Mouse (Mus musculus) kidney, postnatal 25 days (tissue): ENCODE measurements at regions not wholly inside any gene's neighbourhood (a gene's known extent, or its start where the extent isn't known, plus 50 kb on each side); places are given as distances from the start of the nearest gene placed in this dataset.
"Not testable (repeated sequence)": the region's sequence is repeated elsewhere in the genome, so short reads cannot be mapped to it uniquely, and the experiment has no call there.

ENCODE experiments used
- DNase-seq, 2 experiments: peaks; one replicate each; pipeline ENCODE4 v3.0.0; 2021; ENCODE audit warnings: mixed read lengths in 2 of 2

DNA sequence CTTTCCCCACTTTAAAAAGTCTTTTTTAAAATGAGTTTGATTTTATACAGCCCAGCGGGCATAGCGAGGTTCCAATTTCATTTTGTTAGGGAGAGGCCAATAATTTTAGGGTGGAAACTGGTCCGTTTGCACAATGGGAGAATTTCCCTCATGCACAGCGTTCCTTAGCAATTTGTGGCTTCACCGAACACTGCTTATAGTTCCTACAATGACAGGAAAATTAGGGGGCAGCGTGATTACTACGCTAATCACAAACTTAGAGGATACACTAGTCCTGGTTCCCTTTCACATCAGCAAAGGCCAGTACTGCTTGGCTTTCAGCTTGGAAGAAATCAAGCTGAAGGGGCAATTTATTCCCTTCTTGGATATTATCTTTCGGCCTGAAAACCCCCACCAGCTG lies 745.1 kb upstream of the Gm19410 start:
- no peak for DNase-seq

DNA sequence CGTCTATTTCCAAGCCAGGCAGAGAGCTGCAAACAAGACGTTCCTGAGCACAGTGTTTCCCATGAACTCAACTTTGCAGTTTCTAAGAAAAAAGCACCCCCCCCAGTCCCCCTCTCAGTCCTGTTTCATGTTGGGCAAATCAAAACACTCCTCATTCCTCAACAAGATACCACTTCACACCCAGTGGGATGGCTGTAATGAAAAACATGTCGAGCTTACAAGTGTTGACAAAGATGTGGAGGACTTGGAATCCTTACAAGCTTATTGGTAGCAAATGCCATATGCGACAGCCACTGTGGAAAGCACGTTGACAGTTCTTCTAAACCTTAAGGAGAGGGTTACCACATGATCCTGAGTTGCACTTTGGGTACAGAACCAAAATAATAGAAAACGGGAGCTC lies 742.9 kb upstream of the Gm19410 start:
- DNase-seq = no peak

DNA sequence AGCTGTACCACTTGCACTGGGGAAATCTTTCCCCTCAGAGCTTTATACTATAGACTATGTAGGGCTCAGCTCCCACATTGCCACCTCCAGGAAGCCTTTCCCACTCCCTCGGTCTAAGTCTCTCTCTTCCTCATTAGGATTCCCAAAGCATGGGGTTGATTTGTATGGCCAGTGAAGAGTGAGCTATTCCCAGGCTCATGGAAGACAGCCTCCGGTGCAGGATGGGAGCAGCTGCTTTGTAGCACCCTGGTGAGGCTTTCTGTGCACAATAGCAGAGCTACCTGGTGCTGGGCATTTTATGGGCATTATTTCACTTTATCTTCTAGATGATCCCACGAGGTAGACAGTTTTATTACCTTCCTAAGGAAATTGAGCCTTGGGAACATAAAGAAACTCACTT lies 717.8 kb upstream of the Gm19410 start:
- no peak for DNase-seq

DNA sequence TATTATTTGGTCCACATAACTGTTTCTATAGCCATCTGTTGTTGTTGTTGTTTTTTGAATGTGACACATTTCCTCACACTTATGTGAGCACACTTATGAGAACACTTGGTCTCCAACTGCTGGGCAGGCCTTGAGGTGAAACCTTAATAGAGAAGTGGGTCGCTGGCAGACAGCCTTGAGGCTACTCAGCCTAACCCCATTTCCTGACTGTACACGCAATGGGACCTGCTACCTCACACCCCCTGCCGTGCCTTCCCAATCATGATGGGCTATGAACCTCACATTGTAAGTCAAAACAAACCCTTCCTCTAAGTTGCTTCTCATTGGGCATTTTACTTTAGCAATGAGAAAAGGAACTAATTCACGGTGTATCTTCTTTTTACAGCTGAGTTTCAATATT lies 712.1 kb upstream of the Gm19410 start:
- no peak for DNase-seq

DNA sequence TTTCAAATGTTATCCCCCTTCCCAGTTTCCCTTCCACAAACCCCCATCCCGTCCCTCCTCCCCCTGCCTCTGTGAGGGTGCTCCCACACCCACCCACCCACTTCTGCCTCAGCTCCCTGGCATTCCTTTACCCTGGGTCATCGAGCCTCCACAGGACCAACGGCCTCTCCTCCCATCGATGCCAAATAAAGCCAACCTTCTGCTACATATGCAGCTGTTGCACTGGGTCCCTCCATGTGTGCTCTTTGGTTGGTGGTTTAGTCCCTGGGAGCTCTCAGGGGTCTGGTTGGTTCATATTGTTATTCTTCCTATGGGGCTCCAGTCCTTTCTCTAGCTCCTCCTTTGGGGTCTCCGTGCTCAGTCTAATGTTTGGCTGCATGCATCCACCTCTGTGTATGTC lies 704.5 kb upstream of the Gm19410 start:
- no peak for DNase-seq

DNA sequence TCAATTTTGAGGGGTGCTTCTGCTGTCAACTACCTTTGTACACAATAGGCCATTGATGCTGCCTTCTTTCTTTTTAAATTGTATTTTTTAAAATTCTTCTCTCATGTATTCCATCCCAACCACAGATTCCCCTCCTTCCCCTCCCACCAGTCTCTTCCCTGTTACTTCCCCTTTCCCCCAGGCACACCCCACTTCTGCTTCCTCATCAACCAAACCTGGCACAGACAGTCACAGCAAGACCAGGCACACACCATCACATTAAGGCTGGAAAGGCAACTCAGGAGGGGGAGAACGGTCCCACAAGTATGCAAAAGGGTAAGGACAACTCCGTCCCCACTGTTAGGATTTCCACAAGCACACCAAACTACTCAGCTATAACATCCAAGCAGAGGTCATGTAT lies 697.4 kb upstream of the Gm19410 start:
- DNase-seq = no peak

DNA sequence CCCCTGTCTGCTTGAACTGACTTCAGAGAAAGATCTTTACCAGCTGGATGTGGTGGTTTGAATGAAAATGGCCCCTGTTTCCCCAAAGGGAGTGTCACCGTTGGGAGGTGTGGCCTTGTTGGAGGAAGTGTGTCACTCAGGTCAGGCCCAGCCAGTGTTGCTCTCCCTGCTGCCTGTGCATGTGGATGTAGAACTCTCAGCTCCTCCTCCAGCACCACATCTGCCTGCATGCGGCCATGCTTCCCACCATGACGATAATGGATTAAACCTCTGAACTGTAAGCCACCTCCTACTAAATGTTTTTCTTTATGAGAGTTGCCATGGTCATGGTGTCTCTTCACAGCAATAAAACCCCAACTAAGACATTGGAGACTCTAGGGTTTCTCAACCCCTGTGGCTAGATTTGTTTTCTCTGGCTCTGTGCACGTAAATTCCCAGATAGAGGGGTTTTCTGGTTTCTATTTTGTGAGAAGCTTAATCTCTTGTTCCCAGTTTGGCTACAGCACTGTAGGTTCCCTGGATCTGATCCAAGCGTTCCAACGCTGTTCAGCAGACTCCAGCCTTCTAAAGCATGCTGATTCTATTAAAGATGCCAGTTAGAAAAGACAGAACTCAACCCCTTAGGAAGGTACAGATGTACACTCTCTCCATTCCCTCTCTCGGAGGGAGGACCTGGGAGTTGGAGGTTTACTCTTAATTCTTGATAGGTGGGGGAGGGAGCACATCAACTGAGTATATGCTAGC lies 695.2 kb upstream of the Gm19410 start:
- DNase-seq = no peak

DNA sequence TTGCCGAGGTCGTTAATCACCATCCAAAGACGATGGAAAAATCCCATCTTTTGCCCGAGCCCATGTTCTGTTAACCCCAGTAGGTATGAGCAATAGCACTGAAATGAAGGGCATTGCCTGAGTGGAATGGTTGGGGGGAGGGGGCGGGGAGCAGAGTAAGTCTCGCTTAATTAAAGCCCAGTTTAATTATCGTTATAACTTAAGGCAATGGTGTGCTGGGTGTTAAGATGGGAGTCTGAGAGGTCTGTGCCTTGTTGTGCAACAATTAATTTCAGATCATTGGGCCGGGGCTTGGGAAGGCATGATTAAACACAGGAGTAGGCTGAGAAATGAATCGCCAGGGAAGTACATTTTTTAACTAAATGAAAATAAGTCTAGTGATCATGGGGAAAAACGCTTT lies 689.6 kb upstream of the Gm19410 start:
- DNase-seq = no peak

DNA sequence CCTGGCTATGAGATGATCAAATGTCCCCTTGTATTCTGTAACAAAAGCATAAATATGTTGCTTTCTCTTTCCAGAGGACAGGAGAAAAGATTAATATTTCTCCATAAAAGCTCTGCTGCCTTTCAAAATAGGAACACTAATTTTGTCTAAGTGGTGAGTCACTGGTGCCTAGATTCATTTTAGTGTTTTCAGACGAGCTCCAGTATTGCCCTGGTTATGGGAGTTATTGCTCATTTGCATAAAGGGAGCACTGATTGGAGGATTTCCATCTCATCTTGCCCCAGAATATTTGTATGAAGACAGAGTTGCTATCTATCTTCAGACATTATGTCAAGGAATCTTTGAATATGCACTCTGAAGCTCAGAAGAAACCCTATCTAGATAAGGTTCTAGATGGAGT lies 682.4 kb upstream of the Gm19410 start:
- no peak for DNase-seq

DNA sequence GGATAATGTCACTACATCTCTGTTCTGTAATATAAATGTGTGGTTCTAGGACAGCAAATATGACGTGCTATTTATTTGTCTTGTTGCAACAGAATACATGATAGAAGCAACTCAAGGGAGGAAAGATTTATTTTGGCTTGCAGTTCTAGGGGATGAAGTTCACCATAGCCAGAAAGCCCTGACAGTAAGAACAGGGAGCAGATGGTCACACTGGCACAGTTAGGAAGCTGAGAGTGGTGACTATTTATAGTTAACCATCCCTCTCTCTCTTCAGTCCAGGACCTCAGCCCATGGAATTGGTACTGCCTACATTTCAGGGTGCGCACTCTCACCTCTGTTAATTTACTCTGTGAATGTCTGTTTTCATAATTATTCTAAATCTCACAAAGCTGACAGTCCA lies 678.5 kb upstream of the Gm19410 start:
- DNase-seq = no peak

DNA sequence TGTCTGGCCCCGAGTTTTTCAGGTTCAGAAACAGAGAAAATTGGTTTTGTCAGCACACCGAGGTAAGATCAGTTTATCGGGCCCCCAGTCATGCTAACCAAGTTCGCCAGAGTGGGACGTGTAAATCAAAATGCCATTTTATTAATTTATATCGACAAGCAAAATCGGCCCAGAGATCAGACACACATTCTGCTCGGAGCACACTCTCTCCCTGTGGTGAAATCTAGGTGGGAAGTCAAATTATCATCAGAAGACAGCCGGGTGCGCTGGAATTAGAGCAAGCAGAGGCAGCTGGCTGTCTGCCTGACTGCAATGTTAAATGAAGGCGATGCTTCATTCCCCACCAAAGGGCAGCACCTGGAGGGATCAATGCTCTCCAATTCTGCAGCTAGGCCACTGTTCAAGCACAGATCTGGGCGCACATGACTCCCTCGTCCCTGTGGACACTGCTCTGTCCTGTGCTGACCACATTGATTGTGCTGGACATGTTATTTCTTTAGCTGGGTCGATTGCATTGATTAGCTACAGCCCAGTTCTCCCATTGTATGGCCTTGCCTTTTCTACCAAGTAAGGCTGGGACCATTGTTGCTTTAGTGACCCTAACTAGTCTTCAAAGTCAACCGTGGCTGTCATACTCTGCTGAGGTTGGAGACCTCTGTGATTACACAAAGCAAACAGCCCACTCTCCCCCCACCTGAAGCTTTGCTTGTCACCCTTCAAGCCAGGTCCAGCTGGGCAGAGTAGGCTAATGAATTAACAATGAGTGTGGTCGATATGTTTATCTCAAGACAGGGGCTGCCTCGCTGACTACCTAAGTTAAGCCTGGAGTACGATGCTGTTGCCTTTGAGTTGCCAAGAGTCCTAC lies 677.0 kb upstream of the Gm19410 start:
- DNase-seq = no peak

DNA sequence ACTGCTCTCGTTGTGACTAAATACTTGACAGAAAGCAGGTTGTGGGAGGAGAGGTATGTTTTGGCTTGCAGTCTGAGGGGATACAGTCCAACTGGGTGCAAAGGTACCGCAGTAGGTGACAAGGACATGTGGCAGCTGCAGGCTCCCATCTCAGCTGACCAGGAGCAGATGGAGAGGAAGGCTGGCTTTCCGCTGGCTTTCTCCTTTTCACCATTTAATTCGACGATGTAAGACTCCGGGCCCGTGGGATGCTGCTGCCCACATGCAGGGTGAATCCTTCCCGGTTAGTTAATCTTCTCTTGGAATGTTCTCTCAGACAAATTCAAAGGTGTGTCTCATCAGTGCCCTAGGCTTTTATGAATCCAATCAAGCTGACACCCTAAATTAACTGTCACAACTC lies 676.1 kb upstream of the Gm19410 start:
- no peak for DNase-seq

DNA sequence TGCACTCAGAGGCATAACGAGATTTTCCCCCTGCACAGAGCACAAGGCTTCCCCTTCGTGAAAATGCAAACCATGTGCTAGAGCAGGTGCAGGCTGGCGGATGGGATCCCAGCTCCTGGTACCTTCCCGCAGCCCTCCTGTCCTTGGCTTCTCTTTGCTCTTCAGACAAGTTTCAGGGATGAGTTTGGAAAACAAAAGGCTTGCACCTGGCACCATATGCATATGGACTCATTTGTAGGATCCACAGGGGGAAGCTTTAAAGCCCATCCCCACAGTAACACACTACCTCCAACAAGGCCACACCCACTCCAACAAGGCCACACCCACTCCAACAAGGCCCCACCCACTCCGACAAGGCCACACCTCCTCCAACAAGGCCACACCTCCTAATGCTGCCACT lies 663.9 kb upstream of the Gm19410 start:
- no peak for DNase-seq

DNA sequence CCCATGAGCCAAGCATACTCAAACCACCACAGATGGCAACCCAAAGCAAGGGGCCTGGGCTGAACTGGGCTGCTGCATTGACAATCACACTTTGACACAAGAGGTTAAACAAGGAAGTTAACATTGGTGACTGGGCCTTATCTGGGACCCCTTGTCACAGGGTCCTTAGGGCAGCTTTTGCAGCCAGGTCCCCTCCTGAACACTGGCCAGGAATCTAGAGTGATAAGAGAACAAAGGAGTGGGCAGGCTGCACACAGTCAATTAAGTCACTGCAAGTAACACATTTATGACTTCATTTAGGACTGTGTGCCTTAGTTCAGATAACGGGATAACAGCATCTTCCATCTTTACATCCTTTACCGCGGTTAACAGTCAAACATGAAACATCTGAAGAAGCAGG lies 663.5 kb upstream of the Gm19410 start:
- not testable (repeated sequence) for DNase-seq

DNA sequence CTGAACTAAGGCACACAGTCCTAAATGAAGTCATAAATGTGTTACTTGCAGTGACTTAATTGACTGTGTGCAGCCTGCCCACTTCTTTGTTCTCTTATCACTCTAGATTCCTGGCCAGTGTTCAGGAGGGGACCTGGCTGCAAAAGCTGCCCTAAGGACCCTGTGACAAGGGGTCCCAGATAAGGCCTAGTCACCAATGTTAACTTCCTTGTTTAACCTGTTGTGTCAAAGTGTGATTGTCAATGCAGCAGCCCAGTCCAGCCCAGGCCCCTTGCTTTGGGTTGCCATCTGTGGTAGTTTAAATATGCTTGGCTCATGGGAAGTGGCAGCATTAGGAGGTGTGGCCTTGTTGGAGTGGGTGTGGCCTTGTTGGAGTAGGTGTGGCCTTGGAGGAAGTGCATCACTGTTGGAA lies 661.1 kb upstream of the Gm19410 start:
- not testable (repeated sequence) for DNase-seq

DNA sequence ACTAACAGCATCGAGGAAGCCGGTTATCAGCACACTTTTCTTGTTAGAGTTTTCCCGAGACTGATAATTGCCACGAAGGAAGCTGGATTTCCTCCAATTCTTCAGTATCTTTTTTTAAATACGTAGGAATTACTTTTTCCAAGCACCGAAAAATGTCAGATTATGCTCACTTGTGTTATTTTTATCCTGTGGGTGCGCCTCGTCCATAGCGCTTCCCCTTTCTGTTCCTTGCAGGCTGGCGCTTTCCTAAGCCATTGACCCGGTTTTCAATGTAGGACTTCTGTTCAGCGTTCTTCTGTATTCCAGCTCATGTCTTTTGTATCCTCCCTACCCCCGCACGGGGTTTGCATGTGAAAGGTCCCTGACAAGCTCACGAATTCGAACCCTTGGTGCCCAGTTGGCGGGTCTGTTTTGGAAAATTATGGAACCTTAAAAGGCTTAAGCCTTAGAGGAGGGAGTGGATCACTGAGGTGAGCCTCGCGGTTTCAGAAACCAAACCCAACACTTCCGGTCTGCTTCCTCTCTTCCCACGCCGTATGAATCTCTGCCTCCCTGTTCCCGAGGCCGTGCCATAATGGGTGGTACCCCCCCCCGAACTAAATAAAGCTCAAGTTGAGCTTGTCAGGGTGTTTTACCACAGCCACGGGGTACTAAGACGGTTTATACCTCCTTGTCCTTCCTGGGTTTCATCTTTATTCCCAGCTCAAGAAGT lies 655.9 kb upstream of the Gm19410 start:
- no peak for DNase-seq

DNA sequence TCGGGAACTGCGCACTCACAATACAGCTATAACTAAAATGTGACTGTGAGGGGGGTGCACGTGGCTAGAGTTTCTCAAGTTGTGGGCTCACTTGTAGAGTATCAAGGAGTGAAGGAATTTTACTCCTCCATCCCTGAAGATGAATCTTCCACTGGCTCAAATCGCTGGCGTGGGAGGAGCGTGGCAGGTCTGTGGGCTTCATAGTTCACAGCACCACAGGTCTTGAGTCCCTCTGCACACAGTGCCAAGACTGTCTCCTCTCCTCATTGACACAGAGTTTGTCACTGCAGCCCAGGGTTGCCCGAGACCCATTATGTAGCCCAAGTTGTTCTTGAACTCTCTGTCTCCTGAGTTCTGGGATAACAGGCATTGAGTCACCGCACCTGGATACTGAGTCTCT lies 655.3 kb upstream of the Gm19410 start:
- no peak for DNase-seq

DNA sequence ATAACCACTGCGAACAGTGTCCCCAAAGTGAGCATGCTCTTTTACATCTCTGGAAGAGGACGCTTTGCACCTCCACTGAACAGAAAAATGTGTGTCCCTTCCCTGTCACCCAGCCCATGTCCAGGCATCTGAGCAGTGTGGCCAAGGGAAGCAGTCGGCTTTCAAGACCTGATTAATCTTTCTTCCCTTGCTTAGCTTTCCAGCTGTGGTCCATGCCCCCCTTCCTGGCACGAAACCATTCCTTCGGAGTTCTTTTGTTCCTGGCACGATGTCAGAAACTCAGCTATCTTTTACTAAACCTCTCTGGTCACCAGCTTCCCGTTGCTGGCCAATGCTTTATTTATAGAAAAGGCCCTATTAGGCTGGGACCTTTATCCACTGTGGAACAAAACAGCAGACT lies 654.5 kb upstream of the Gm19410 start:
- DNase-seq = no peak

DNA sequence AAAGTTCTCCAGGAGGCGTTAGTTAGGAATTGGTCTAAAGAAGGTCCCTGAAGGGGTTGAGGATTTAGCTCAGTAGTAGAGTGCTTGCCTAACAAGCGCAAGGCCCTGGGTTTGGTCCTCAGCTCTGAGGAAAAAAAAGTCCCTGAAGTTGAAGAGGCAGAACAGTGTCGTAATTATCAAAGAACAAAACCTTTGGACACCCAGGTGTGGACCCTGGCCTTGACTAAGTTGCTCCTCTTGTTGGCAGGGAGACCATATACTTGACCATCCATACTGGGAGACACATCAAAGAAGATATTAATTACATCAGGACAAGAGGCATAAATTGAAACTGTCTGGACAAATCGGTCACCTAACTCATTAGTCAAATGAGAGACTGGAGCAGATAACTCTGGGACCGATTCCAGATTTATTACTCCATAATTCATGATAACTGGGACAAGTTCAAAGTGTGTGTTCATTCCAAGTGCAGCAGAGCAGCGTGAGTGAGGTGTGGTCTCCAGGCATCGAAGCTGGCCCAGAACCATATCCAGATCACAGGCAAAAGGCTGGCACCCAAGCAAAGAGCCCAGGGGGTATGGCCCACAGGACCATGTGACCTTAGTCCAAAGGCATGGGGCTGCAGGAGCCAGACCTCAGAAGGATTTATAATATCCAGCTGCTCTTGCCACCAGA lies 652.9 kb upstream of the Gm19410 start:
- DNase-seq = no peak

DNA sequence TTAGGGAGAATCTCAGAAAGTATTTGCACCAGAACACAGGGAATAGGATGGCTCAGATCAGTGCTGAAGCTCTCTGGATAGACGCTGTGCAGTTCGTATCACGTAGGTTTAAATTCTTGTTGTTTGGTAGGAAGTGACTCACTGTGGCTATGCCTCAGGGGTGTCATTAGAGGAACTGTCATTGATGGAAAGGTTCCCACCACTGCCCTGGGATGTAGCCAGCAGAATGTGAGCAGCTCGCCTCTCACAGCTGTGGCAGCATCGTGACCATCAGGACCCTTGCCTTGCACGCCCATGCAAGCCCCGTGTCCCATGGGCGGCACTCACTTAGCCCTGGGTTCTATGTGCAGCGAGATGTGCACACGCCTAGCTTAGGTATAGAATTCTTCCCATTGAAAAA lies 651.6 kb upstream of the Gm19410 start:
- DNase-seq = no peak

DNA sequence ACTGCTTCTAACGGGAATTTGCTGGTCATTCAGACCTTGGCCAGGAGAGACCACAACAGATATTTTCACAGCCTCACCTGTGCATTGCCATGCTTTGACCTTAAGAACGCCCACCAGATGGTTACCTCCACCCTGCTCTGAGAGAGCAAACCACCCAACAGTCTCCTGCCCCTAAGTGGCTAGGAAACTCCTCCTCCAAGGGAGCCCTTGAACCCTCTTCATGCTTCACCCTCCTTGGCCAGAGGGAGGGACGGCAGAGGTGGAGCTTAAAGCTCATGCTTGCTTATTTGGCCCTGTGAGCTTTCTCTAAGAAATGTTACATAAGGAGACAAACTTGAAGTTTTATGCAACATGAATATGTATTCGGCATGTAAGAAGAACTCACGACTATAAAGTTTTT lies 645.0 kb upstream of the Gm19410 start:
- DNase-seq = no peak

DNA sequence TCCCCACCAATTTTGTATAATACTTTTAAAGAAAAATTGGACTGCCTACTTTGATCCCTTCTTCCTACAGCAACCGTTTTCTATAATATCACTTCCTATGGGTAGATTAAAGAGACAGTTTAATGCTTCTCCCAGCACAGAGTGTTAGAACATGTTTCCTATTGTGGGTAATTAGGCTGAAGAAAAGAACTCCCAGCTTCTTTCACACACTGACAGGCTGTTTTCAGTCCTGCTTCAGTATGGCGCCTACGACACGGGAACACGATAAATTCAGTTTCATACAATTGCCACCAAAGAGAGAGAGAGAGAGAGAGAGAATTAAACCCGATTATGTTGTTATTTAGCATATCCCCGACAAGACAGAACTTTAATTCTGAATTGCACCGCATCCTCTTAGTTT lies 644.5 kb upstream of the Gm19410 start:
- DNase-seq = no peak

DNA sequence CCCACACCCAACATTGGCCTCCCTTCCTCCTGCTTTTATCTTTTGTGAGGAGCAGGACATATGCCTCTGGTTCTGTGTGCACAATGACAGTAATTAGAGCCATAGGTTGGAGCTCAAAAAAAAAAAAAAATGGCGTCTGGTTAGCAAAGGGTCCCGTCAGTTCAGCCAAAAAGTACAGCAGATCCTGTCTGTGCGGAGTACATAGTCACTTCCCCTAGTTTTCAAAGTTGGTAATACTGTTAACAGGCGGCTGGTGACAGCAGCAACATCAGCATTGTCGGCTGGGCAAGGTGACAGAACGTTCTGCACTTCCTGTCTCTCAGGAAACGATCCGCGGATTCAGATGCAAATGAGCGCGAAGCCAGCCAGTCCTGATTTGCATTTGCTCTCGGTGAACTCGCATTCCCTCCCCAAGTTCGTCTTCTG lies 642.4 kb upstream of the Gm19410 start:
- peak; percentile 61 to 67 for DNase-seq
